Mouse (Mus musculus) forebrain, embryonic 15.5 days (tissue): ENCODE measurements around the gene Cdh10. TPM values are rescaled to one million over a fixed set of nuclear protein-coding genes. Genes with fewer than 3 reads are reported as not detected.

Source experiments
- ATAC-seq: fragments of 200-750 bp; cut with Nextera tagmentation; replicated peaks from 2 replicates; pipeline ENCODE4 v1.8.0; 2017; ENCODE audit warnings: mild to moderate bottlenecking, moderate TSS enrichment, moderate library complexity
- H3K27ac ChIP-seq: fragments of 300-500 bp; sonication (generic); replicated peaks from 2 replicates; pipeline ENCODE4 v1.5.1; 2015; ENCODE audit warnings: mild to moderate bottlenecking, inconsistent platforms
- H3K27me3 ChIP-seq: fragments of 300-500 bp; sonication (generic); 2 replicates; pipeline ENCODE4 v1.6.1; 2015; ENCODE audit warnings: inconsistent platforms
- H3K36me3 ChIP-seq: fragments of 300-500 bp; sonication (generic); 2 replicates; pipeline ENCODE4 v1.6.1; 2015; ENCODE audit warnings: mild to moderate bottlenecking, inconsistent platforms
- H3K4me1 ChIP-seq: fragments of 300-500 bp; sonication (generic); 2 replicates; pipeline ENCODE4 v1.6.1; 2015; ENCODE audit warnings: inconsistent platforms
- H3K4me2 ChIP-seq: fragments of 300-500 bp; sonication (generic); replicated peaks from 2 replicates; pipeline ENCODE4 v1.6.1; 2015; ENCODE audit warnings: mild to moderate bottlenecking, inconsistent platforms
- H3K4me3 ChIP-seq: fragments of 300-500 bp; sonication (generic); 2 replicates; pipeline ENCODE4 v1.5.1; 2015; ENCODE audit warnings: mild to moderate bottlenecking, inconsistent platforms
- H3K9ac ChIP-seq: fragments of 300-500 bp; sonication (generic); replicated peaks from 2 replicates; pipeline ENCODE4 v1.6.1; 2015; ENCODE audit warnings: mild to moderate bottlenecking, inconsistent platforms
- H3K9me3 ChIP-seq: fragments of 300-500 bp; sonication (generic); 2 replicates; pipeline ENCODE4 v1.6.1; 2016; ENCODE audit warnings: inconsistent platforms
- WGBS: fragments of 180-500 bp; shearing (Covaris S2); methylation state at CpG from one replicate; pipeline ENCODE4 v1.1.7; 2015; ENCODE audit warnings: mixed read lengths; 5-methylcytosine and 5-hydroxymethylcytosine counted together
- polyA plus RNA-seq: library from polyadenylated mRNA; unstranded; fragments of >200 nt; fragmentation: Nextera tagmentation; extraction: Ambion mirVana; gene quantifications from 2 replicates; pipeline ENCODE4 v1.2.1, GENCODE M21; 2015

Cdh10 gene
- polyA plus RNA-seq, result 19.3 TPM in 2 replicates

GRCm38 (mm10) chr15:18818185-18818973, at the start of gene Cdh10:
Gene Cdh10 (plus strand): TSS chr15:18818947.
- under 1% methylated on average over 24 of the region's 24 CpGs for WGBS

GRCm38 (mm10) chr15:18809148-18809827, 9.5 kb upstream of the Cdh10 start:
- no peak overlapping the region for H3K4me2 ChIP-seq
- no peaks in the 10 kb centered on the region for H3K27me3 ChIP-seq
- H3K4me1 ChIP-seq, result no peaks in the 10 kb centered on the region
- no peak overlapping the region for H3K9ac ChIP-seq
- ATAC-seq, result no peak
- 52% methylated on average over 4 of the region's 4 CpGs for WGBS
- H3K36me3 ChIP-seq, result no peaks in the 10 kb centered on the region
- H3K9me3 ChIP-seq, result no peaks in the 10 kb centered on the region
- no peak overlapping the region for H3K27ac ChIP-seq
- no peak overlapping the region for H3K4me3 ChIP-seq

More at GRCm38 (mm10) chr15:18818185-18818973, at the start of gene Cdh10:
- Histone ChIP-seq H3K36me3 (no peaks in the 10 kb centered on the region), H3K9ac (peak within 1 kb of the TSS; percentile 52), H3K27ac (peak within 1 kb of the TSS; percentile 80), H3K27me3 (no peaks in the 10 kb centered on the region), H3K4me2 (peak within 1 kb of the TSS; percentile 50), H3K9me3 (no peaks in the 10 kb centered on the region), H3K4me3 (peak within 1 kb of the TSS; percentile 45), H3K4me1 (peaks cover 14% of the 10 kb centered on the region; the same call in 1 of the 2 replicates)
- peak; percentile 95 for ATAC-seq

GRCm38 (mm10) chr15:18817707-18818106, 1.0 kb upstream of the Cdh10 start:
- 69% methylated on average over 3 of the region's 3 CpGs for WGBS
- H3K4me3 ChIP-seq, result peak overlapping the region; percentile 45; the same call in 1 of the 2 replicates
- H3K27ac ChIP-seq, result no peak overlapping the region
- no peak overlapping the region for H3K9ac ChIP-seq
- ATAC-seq, result no peak
- no peaks in the 10 kb centered on the region for H3K36me3 ChIP-seq
- H3K4me2 ChIP-seq, result peak overlapping the region; percentile 50
- no peaks in the 10 kb centered on the region for H3K27me3 ChIP-seq
- no peaks in the 10 kb centered on the region for H3K9me3 ChIP-seq
- H3K4me1 ChIP-seq, result peaks cover 14% of the 10 kb centered on the region; the same call in 1 of the 2 replicates

GRCm38 (mm10) chr15:18820226-18820625, 1.5 kb downstream of the Cdh10 start:
- H3K27ac ChIP-seq, result peak overlapping the region; percentile 80
- no peaks in the 10 kb centered on the region for H3K9me3 ChIP-seq
- ATAC-seq, result peak; percentile 38
- H3K4me1 ChIP-seq, result peaks cover 14% of the 10 kb centered on the region; the same call in 1 of the 2 replicates
- no peaks in the 10 kb centered on the region for H3K27me3 ChIP-seq
- peak overlapping the region; percentile 45 for H3K4me3 ChIP-seq
- 8% methylated on average over 3 of the region's 3 CpGs for WGBS
- H3K9ac ChIP-seq, result peak overlapping the region; percentile 52
- no peaks in the 10 kb centered on the region for H3K36me3 ChIP-seq
- peak overlapping the region; percentile 50 for H3K4me2 ChIP-seq

- no peak overlapping the region for H3K9ac ChIP-seq
- peaks cover 14% of the 10 kb centered on the region; the same call in 1 of the 2 replicates for H3K4me1 ChIP-seq
- H3K4me2 ChIP-seq, result peak overlapping the region; percentile 50
- H3K27me3 ChIP-seq, result no peaks in the 10 kb centered on the region
- WGBS, result 26% methylated on average over 10 of the region's 10 CpGs
- H3K27ac ChIP-seq, result no peak overlapping the region
- peak overlapping the region; percentile 45 for H3K4me3 ChIP-seq
- H3K9me3 ChIP-seq, result no peaks in the 10 kb centered on the region
- no peaks in the 10 kb centered on the region for H3K36me3 ChIP-seq
- peak; percentile 44 for ATAC-seq
Observed at GRCm38 (mm10) chr15:18821114-18821756, 2.5 kb downstream of the Cdh10 start.

- no peak overlapping the region for H3K4me3 ChIP-seq
- H3K27me3 ChIP-seq, result no peaks in the 10 kb centered on the region
- WGBS, result 82% methylated on average over 2 of the region's 2 CpGs
- H3K36me3 ChIP-seq, result no peaks in the 10 kb centered on the region
- H3K9ac ChIP-seq, result no peak overlapping the region
- ATAC-seq, result no peak
- no peaks in the 10 kb centered on the region for H3K9me3 ChIP-seq
- H3K4me1 ChIP-seq, result peaks cover 14% of the 10 kb centered on the region; the same call in 1 of the 2 replicates
- no peak overlapping the region for H3K4me2 ChIP-seq
- no peak overlapping the region for H3K27ac ChIP-seq
Observed at GRCm38 (mm10) chr15:18823420-18823819, 4.7 kb downstream of the Cdh10 start.

GRCm38 (mm10) chr15:18832263-18832662, 13.5 kb downstream of the Cdh10 start:
- Histone ChIP-seq H3K27ac (no peak overlapping the region), H3K27me3 (no peaks in the 10 kb centered on the region), H3K9me3 (no peaks in the 10 kb centered on the region), H3K9ac (no peak overlapping the region), H3K4me3 (no peak overlapping the region), H3K36me3 (no peaks in the 10 kb centered on the region), H3K4me1 (no peaks in the 10 kb centered on the region), H3K4me2 (no peak overlapping the region)
- 19% methylated on average over 4 of the region's 4 CpGs for WGBS
- ATAC-seq, result peak; percentile 61; the same call in 1 of the 2 replicates

GRCm38 (mm10) chr15:18841769-18842168, 23.0 kb downstream of the Cdh10 start:
- H3K4me3 ChIP-seq, result no peak overlapping the region
- no peak overlapping the region for H3K27ac ChIP-seq
- no peak overlapping the region for H3K4me2 ChIP-seq
- 93% methylated on average over 2 of the region's 2 CpGs for WGBS
- no peaks in the 10 kb centered on the region for H3K36me3 ChIP-seq
- H3K4me1 ChIP-seq, result peaks cover 3% of the 10 kb centered on the region; the same call in 1 of the 2 replicates
- H3K9ac ChIP-seq, result no peak overlapping the region
- no peak for ATAC-seq
- H3K9me3 ChIP-seq, result no peaks in the 10 kb centered on the region
- no peaks in the 10 kb centered on the region for H3K27me3 ChIP-seq

GRCm38 (mm10) chr15:18844807-18845206, 26.1 kb downstream of the Cdh10 start:
- ATAC-seq, result no peak
- H3K9me3 ChIP-seq, result no peaks in the 10 kb centered on the region
- no peak overlapping the region; the same call in 1 of the 2 replicates for H3K27ac ChIP-seq
- H3K9ac ChIP-seq, result no peak overlapping the region; the same call in 1 of the 2 replicates
- no peaks in the 10 kb centered on the region for H3K27me3 ChIP-seq
- H3K36me3 ChIP-seq, result no peaks in the 10 kb centered on the region
- no peak overlapping the region for H3K4me2 ChIP-seq
- 56% methylated on average over 5 of the region's 5 CpGs for WGBS
- H3K4me1 ChIP-seq, result peaks cover 3% of the 10 kb centered on the region; the same call in 1 of the 2 replicates
- no peak overlapping the region for H3K4me3 ChIP-seq

- no peaks in the 10 kb centered on the region for H3K27me3 ChIP-seq
- no peaks in the 10 kb centered on the region for H3K36me3 ChIP-seq
- H3K9ac ChIP-seq, result no peak overlapping the region
- no peak overlapping the region for H3K27ac ChIP-seq
- H3K4me3 ChIP-seq, result no peak overlapping the region
- no peak overlapping the region for H3K4me2 ChIP-seq
- H3K9me3 ChIP-seq, result no peaks in the 10 kb centered on the region
- ATAC-seq, result peak; percentile 80
- 66% methylated on average over 2 of the region's 2 CpGs for WGBS
- H3K4me1 ChIP-seq, result no peaks in the 10 kb centered on the region
Observed at GRCm38 (mm10) chr15:18850497-18850896, 31.8 kb downstream of the Cdh10 start.

- H3K36me3 ChIP-seq, result no peaks in the 10 kb centered on the region
- no peak overlapping the region for H3K4me3 ChIP-seq
- WGBS, result 65% methylated on average over 2 of the region's 2 CpGs
- no peaks in the 10 kb centered on the region for H3K4me1 ChIP-seq
- no peak overlapping the region for H3K27ac ChIP-seq
- no peak overlapping the region for H3K4me2 ChIP-seq
- H3K9me3 ChIP-seq, result no peaks in the 10 kb centered on the region
- ATAC-seq, result no peak
- H3K9ac ChIP-seq, result no peak overlapping the region
- H3K27me3 ChIP-seq, result no peaks in the 10 kb centered on the region
Observed at GRCm38 (mm10) chr15:18858135-18858534, 39.4 kb downstream of the Cdh10 start.
